Mouse (Mus musculus) central nervous system, embryonic 18 days (tissue): ENCODE results near the gene Gm9970. TPM values are rescaled to one million over a fixed set of nuclear protein-coding genes. Genes with fewer than 3 reads are reported as not detected.

Experiments used
- polyA plus RNA-seq: library from polyadenylated mRNA; depleted of rRNA; stranded (reverse); fragments of >200 nt; gene quantifications from 2 replicates; pipeline ENCODE4 v1.2.3, GENCODE M21; 2012; rRNA removed

Gm9970 gene
- polyA plus RNA-seq, result 0.16 TPM in 1 of 2 replicates, not detected in the other

GRCm38 (mm10) chr5:31240637-31241521, at the start of gene Gm9970, which contains the start of gene Nrbp1:
Gene Gm9970 (minus strand): TSS chr5:31241232.
Gene Nrbp1 (plus strand): TSS chr5:31240864.

GRCm38 (mm10) chr5:31251541-31252101, 10.6 kb upstream of the Gm9970 start, which contains the start of gene Krtcap3:
Gene Krtcap3 (plus strand): TSS chr5:31251691.

GRCm38 (mm10) chr5:31220448-31221303, 20.4 kb downstream of the Gm9970 start, which contains the start of gene Ppm1g:
Gene Ppm1g (minus strand): TSS chr5:31220687.

GRCm38 (mm10) chr5:31201742-31202590, 39.1 kb downstream of the Gm9970 start, which contains the start of gene Zfp513:
Gene Zfp513 (minus strand): TSS chr5:31202303.

GRCm38 (mm10) chr5:31192939-31193630, 47.9 kb downstream of the Gm9970 start, which contains the start of the genes Snx17 and Eif2b4:
Gene Snx17 (plus strand): TSS chr5:31193227.
Gene Eif2b4 (minus strand): TSS chr5:31193430.

Other genes with a start within 250 kb of the Gm9970 start
- gene Atraid, start 192.9 kb downstream of the Gm9970 start, polyA plus RNA-seq, result 162 and 172 TPM in 2 replicates
- 41.9 and 44.0 TPM in 2 replicates for gene Slc5a6, start 192.3 kb downstream of the Gm9970 start, polyA plus RNA-seq
- gene Cad, start 186.5 kb downstream of the Gm9970 start, polyA plus RNA-seq, result 23.0 and 24.6 TPM in 2 replicates
- gene Dnajc5g, start 134.9 kb downstream of the Gm9970 start, polyA plus RNA-seq, result not detected in 2 replicates
- gene Slc30a3, start 133.0 kb downstream of the Gm9970 start, polyA plus RNA-seq, result 10.6 and 13.6 TPM in 2 replicates
- gene Trim54, start 124.5 kb downstream of the Gm9970 start, polyA plus RNA-seq, result 1.2 TPM in 1 of 2 replicates, not detected in the other
- 0.19 and 0.21 TPM in 2 replicates for gene Ucn, start 102.4 kb downstream of the Gm9970 start, polyA plus RNA-seq
- gene Mpv17, start 87.0 kb downstream of the Gm9970 start, polyA plus RNA-seq, result 59.2 and 63.1 TPM in 2 replicates
- 2.8 and 3.7 TPM in 2 replicates for gene Gm29609, start 61.3 kb downstream of the Gm9970 start, polyA plus RNA-seq
- gene Gtf3c2, start 61.1 kb downstream of the Gm9970 start, polyA plus RNA-seq, result 81.6 and 84.5 TPM in 2 replicates
- 87.5 and 88.0 TPM in 2 replicates for gene Snx17, start 48.0 kb downstream of the Gm9970 start, polyA plus RNA-seq
- gene Eif2b4, start 47.8 kb downstream of the Gm9970 start, polyA plus RNA-seq, result 60.8 and 68.2 TPM in 2 replicates
- 53.9 and 56.3 TPM in 2 replicates for gene Zfp513, start 38.9 kb downstream of the Gm9970 start, polyA plus RNA-seq
- gene Ppm1g, start 20.5 kb downstream of the Gm9970 start, polyA plus RNA-seq, result 170 and 178 TPM in 2 replicates
- gene Nrbp1, start 368 bp downstream of the Gm9970 start, polyA plus RNA-seq, result 150 and 152 TPM in 2 replicates
- 3.8 and 4.6 TPM in 2 replicates for gene Krtcap3, start 10.5 kb upstream of the Gm9970 start, polyA plus RNA-seq
- gene Ift172, start 49.9 kb upstream of the Gm9970 start, polyA plus RNA-seq, result 50.2 and 54.6 TPM in 2 replicates
- gene Fndc4, start 54.8 kb upstream of the Gm9970 start, polyA plus RNA-seq, result 190 and 201 TPM in 2 replicates
- gene Gckr, start 56.2 kb upstream of the Gm9970 start, polyA plus RNA-seq, result 0.75 and 0.87 TPM in 2 replicates
- gene Zfp512, start 211.2 kb upstream of the Gm9970 start, polyA plus RNA-seq, result 90.2 and 90.7 TPM in 2 replicates
- gene 4930548H24Rik, start 244.5 kb upstream of the Gm9970 start, polyA plus RNA-seq, result 0.10 and 0.11 TPM in 2 replicates